Mouse (Mus musculus) gastrocnemius, postnatal 25 days (tissue): ENCODE measurements around the gene Hlcs. TPM values are rescaled to one million over a fixed set of nuclear protein-coding genes. Genes with fewer than 3 reads are reported as not detected.

Experiments
- DNase-seq: peaks from one replicate; pipeline ENCODE4 v3.0.0; 2022
- total RNA-seq, 2 experiments: library from RNA; stranded (reverse); gene quantifications; 1 replicate in 1 of 2; 2 replicates in 1 of 2; pipeline ENCODE4 v1.2.3; 2021

The Hlcs gene
- total RNA-seq, 2 experiments from 2014 or later: 6.8 to 8.6 TPM

- DNase-seq: no peak
Measured at GRCm38 (mm10) chr16:94094251-94095108, 218.9 kb downstream of the Hlcs start.

GRCm38 (mm10) chr16:94093151-94093863 lies 220.1 kb downstream of the Hlcs start:
- no peak for DNase-seq

- no peak for DNase-seq
Measured at GRCm38 (mm10) chr16:94092511-94093150, 220.7 kb downstream of the Hlcs start.

GRCm38 (mm10) chr16:94088819-94089692 lies 224.3 kb downstream of the Hlcs start:
- no peak for DNase-seq

GRCm38 (mm10) chr16:94088226-94088748 lies 225.1 kb downstream of the Hlcs start:
- no peak for DNase-seq

GRCm38 (mm10) chr16:94087570-94088225 lies 225.7 kb downstream of the Hlcs start:
- no peak for DNase-seq

- no peak for DNase-seq
Measured at GRCm38 (mm10) chr16:94086701-94087569, 226.4 kb downstream of the Hlcs start.

GRCm38 (mm10) chr16:94085603-94086285 lies 227.6 kb downstream of the Hlcs start:
- no peak for DNase-seq

GRCm38 (mm10) chr16:94084711-94085602 lies 228.4 kb downstream of the Hlcs start, which contains the start of gene Sim2:
Gene Sim2 (plus strand): TSS chr16:94084931.
- peak; percentile 47 for DNase-seq

- DNase-seq: no peak
Measured at GRCm38 (mm10) chr16:94083848-94084525, 229.4 kb downstream of the Hlcs start.

GRCm38 (mm10) chr16:94082960-94083847 lies 230.2 kb downstream of the Hlcs start:
- no peak for DNase-seq

- DNase-seq: no peak
Measured at GRCm38 (mm10) chr16:94081996-94082708, 231.2 kb downstream of the Hlcs start.

GRCm38 (mm10) chr16:94081596-94081995 lies 231.8 kb downstream of the Hlcs start:
- DNase-seq: no peak

GRCm38 (mm10) chr16:94079856-94080555 lies 233.4 kb downstream of the Hlcs start:
- DNase-seq: no peak
